Mouse (Mus musculus): Measurements from ENCODE around the gene Kat14. TPM values are rescaled to one million over a fixed set of nuclear protein-coding genes. Genes with fewer than 3 reads are reported as not detected.

Gene Kat14
- polyA plus RNA-seq, 1 experiment from 2014 or later, result 21.7 TPM

- H3K36me3 ChIP-seq (ENCODE audit: control insufficient read depth, insufficient read depth, low read length), result no peaks in the 10 kb centered on the region
- H3K4me2 ChIP-seq (ENCODE audit: low read length), result no peak overlapping the region
- H3K27ac ChIP-seq (replicated peaks in 1 of 2; ENCODE audit: control insufficient read depth in 1 of 2, insufficient read depth in 1 of 2, low read depth in 2 of 2, low read length in 2 of 2), result no peak overlapping the region
- H3K9ac ChIP-seq (ENCODE audit: low read length), result no peak overlapping the region
- H3K9me3 ChIP-seq (ENCODE audit: control insufficient read depth, low read length), result no peaks in the 10 kb centered on the region
- H3K4me3 ChIP-seq (ENCODE audit: control insufficient read depth in 1 of 2, insufficient read depth in 1 of 2, low read depth in 1 of 2, low read length in 2 of 2), result no peak overlapping the region
- no peak for ATAC-seq (ENCODE audit: insufficient number of reproducible peaks, insufficient read depth, low FRiP score, low read depth)
- WGBS, result 84% methylated on average over 10 of the region's 10 CpGs
- H3K4me1 ChIP-seq (ENCODE audit: control insufficient read depth in 2 of 2, insufficient read depth in 2 of 2, low read length in 2 of 2), result no peaks in the 10 kb centered on the region
- H3K27me3 ChIP-seq (ENCODE audit: control insufficient read depth, insufficient read depth, low read length), result no peaks in the 10 kb centered on the region
These were observed 66.9 kb downstream of the Kat14 start for GRCm38 (mm10) chr2:144435679-144436078.

- WGBS, result 53% methylated on average over 4 of the region's 4 CpGs
- no peak for ATAC-seq (ENCODE audit: insufficient number of reproducible peaks, insufficient read depth, low FRiP score, low read depth)
- no peak overlapping the region for H3K4me2 ChIP-seq (ENCODE audit: low read length)
These were observed 69.6 kb downstream of the Kat14 start for GRCm38 (mm10) chr2:144438424-144438823.

GRCm38 (mm10) chr2:144439191-144439700 is 70.5 kb downstream of the Kat14 start:
- Histone ChIP-seq H3K27me3 (ENCODE audit: control insufficient read depth, insufficient read depth, low read length) (no peaks in the 10 kb centered on the region), H3K27ac (replicated peaks in 1 of 2; ENCODE audit: control insufficient read depth in 1 of 2, insufficient read depth in 1 of 2, low read depth in 2 of 2, low read length in 2 of 2) (no peak overlapping the region), H3K4me2 (ENCODE audit: low read length) (no peak overlapping the region), H3K9me3 (ENCODE audit: control insufficient read depth, low read length) (no peaks in the 10 kb centered on the region), H3K4me3 (ENCODE audit: control insufficient read depth in 1 of 2, insufficient read depth in 1 of 2, low read depth in 1 of 2, low read length in 2 of 2) (no peak overlapping the region), H3K36me3 (ENCODE audit: control insufficient read depth, insufficient read depth, low read length) (no peaks in the 10 kb centered on the region), H3K4me1 (ENCODE audit: control insufficient read depth in 2 of 2, insufficient read depth in 2 of 2, low read length in 2 of 2) (no peaks in the 10 kb centered on the region), H3K9ac (ENCODE audit: low read length) (no peak overlapping the region)
- WGBS, result 59% methylated on average over 3 of the region's 3 CpGs
- no peak for ATAC-seq (ENCODE audit: insufficient number of reproducible peaks, insufficient read depth, low FRiP score, low read depth)

More at GRCm38 (mm10) chr2:144438424-144438823, 69.6 kb downstream of the Kat14 start:
- Histone ChIP-seq H3K4me3 (ENCODE audit: control insufficient read depth in 1 of 2, insufficient read depth in 1 of 2, low read depth in 1 of 2, low read length in 2 of 2) (no peak overlapping the region), H3K36me3 (ENCODE audit: control insufficient read depth, insufficient read depth, low read length) (no peaks in the 10 kb centered on the region), H3K4me1 (ENCODE audit: control insufficient read depth in 2 of 2, insufficient read depth in 2 of 2, low read length in 2 of 2) (no peaks in the 10 kb centered on the region), H3K27me3 (ENCODE audit: control insufficient read depth, insufficient read depth, low read length) (no peaks in the 10 kb centered on the region), H3K9me3 (ENCODE audit: control insufficient read depth, low read length) (no peaks in the 10 kb centered on the region), H3K9ac (ENCODE audit: low read length) (no peak overlapping the region), H3K27ac (replicated peaks in 1 of 2; ENCODE audit: control insufficient read depth in 1 of 2, insufficient read depth in 1 of 2, low read depth in 2 of 2, low read length in 2 of 2) (no peak overlapping the region)

- Histone ChIP-seq H3K9me3 (ENCODE audit: control insufficient read depth, low read length) (no peaks in the 10 kb centered on the region), H3K27ac (replicated peaks in 1 of 2; ENCODE audit: control insufficient read depth in 1 of 2, insufficient read depth in 1 of 2, low read depth in 2 of 2, low read length in 2 of 2) (no peak overlapping the region), H3K9ac (ENCODE audit: low read length) (no peak overlapping the region), H3K4me1 (ENCODE audit: control insufficient read depth in 2 of 2, insufficient read depth in 2 of 2, low read length in 2 of 2) (no peaks in the 10 kb centered on the region), H3K4me2 (ENCODE audit: low read length) (no peak overlapping the region), H3K27me3 (ENCODE audit: control insufficient read depth, insufficient read depth, low read length) (no peaks in the 10 kb centered on the region), H3K36me3 (ENCODE audit: control insufficient read depth, insufficient read depth, low read length) (no peaks in the 10 kb centered on the region), H3K4me3 (ENCODE audit: control insufficient read depth in 1 of 2, insufficient read depth in 1 of 2, low read depth in 1 of 2, low read length in 2 of 2) (no peak overlapping the region)
- WGBS, result 75% methylated on average over 11 of the region's 11 CpGs
- ATAC-seq (ENCODE audit: insufficient number of reproducible peaks, insufficient read depth, low FRiP score, low read depth), result no peak
These were observed 72.7 kb downstream of the Kat14 start for GRCm38 (mm10) chr2:144441386-144441915.

- Histone ChIP-seq H3K4me1 (ENCODE audit: control insufficient read depth in 2 of 2, insufficient read depth in 2 of 2, low read length in 2 of 2) (no peaks in the 10 kb centered on the region), H3K9ac (ENCODE audit: low read length) (no peak overlapping the region), H3K36me3 (ENCODE audit: control insufficient read depth, insufficient read depth, low read length) (no peaks in the 10 kb centered on the region), H3K4me2 (ENCODE audit: low read length) (no peak overlapping the region), H3K4me3 (ENCODE audit: control insufficient read depth in 1 of 2, insufficient read depth in 1 of 2, low read depth in 1 of 2, low read length in 2 of 2) (no peak overlapping the region), H3K27ac (replicated peaks in 1 of 2; ENCODE audit: control insufficient read depth in 1 of 2, insufficient read depth in 1 of 2, low read depth in 2 of 2, low read length in 2 of 2) (no peak overlapping the region), H3K27me3 (ENCODE audit: control insufficient read depth, insufficient read depth, low read length) (no peaks in the 10 kb centered on the region), H3K9me3 (ENCODE audit: control insufficient read depth, low read length) (no peaks in the 10 kb centered on the region)
- ATAC-seq (ENCODE audit: insufficient number of reproducible peaks, insufficient read depth, low FRiP score, low read depth), result no peak
- WGBS, result 70% methylated on average over 7 of the region's 7 CpGs
These were observed 77.7 kb downstream of the Kat14 start for GRCm38 (mm10) chr2:144446360-144446999.

GRCm38 (mm10) chr2:144450378-144450777 is 81.6 kb downstream of the Kat14 start:
- no peak overlapping the region for H3K9ac ChIP-seq (ENCODE audit: low read length)
- no peaks in the 10 kb centered on the region for H3K36me3 ChIP-seq (ENCODE audit: control insufficient read depth, insufficient read depth, low read length)
- ATAC-seq (ENCODE audit: insufficient number of reproducible peaks, insufficient read depth, low FRiP score, low read depth), result no peak
- no peaks in the 10 kb centered on the region for H3K9me3 ChIP-seq (ENCODE audit: control insufficient read depth, low read length)
- H3K27ac ChIP-seq (replicated peaks in 1 of 2; ENCODE audit: control insufficient read depth in 1 of 2, insufficient read depth in 1 of 2, low read depth in 2 of 2, low read length in 2 of 2), result no peak overlapping the region
- WGBS, result 68% methylated on average over 2 of the region's 2 CpGs
- peaks cover 8% of the 10 kb centered on the region; the same call in 1 of the 2 replicates for H3K27me3 ChIP-seq (ENCODE audit: control insufficient read depth, insufficient read depth, low read length)
- H3K4me2 ChIP-seq (ENCODE audit: low read length), result no peak overlapping the region
- H3K4me3 ChIP-seq (ENCODE audit: control insufficient read depth in 1 of 2, insufficient read depth in 1 of 2, low read depth in 1 of 2, low read length in 2 of 2), result no peak overlapping the region
- H3K4me1 ChIP-seq (ENCODE audit: control insufficient read depth in 2 of 2, insufficient read depth in 2 of 2, low read length in 2 of 2), result no peaks in the 10 kb centered on the region

- H3K9me3 ChIP-seq (ENCODE audit: control insufficient read depth, low read length), result no peaks in the 10 kb centered on the region
- no peak overlapping the region for H3K4me3 ChIP-seq (ENCODE audit: control insufficient read depth in 1 of 2, insufficient read depth in 1 of 2, low read depth in 1 of 2, low read length in 2 of 2)
- WGBS, result 12% methylated on average over 8 of the region's 8 CpGs
- no peak overlapping the region for H3K4me2 ChIP-seq (ENCODE audit: low read length)
- no peaks in the 10 kb centered on the region for H3K4me1 ChIP-seq (ENCODE audit: control insufficient read depth in 2 of 2, insufficient read depth in 2 of 2, low read length in 2 of 2)
- H3K36me3 ChIP-seq (ENCODE audit: control insufficient read depth, insufficient read depth, low read length), result no peaks in the 10 kb centered on the region
- H3K9ac ChIP-seq (ENCODE audit: low read length), result no peak overlapping the region
- no peak; the same call in 1 of the 2 replicates for ATAC-seq (ENCODE audit: insufficient number of reproducible peaks, insufficient read depth, low FRiP score, low read depth)
- H3K27ac ChIP-seq (replicated peaks in 1 of 2; ENCODE audit: control insufficient read depth in 1 of 2, insufficient read depth in 1 of 2, low read depth in 2 of 2, low read length in 2 of 2), result no peak overlapping the region
- peaks cover 20% of the 10 kb centered on the region for H3K27me3 ChIP-seq (ENCODE audit: control insufficient read depth, insufficient read depth, low read length)
These were observed 83.7 kb downstream of the Kat14 start for GRCm38 (mm10) chr2:144452364-144453008.

All from heart, embryonic 14.5 days (tissue).